Mouse (Mus musculus) brain, embryonic 14.5 days (tissue): ENCODE results near the gene Snta1.

Source experiments
- CTCF ChIP-seq: fragments of 200-500 bp; IDR thresholded peaks from 2 replicates; pipeline ENCODE4 v1.5.1; 2012; ENCODE audit warnings: inconsistent platforms, mild to moderate bottlenecking, moderate library complexity, borderline replicate concordance; ENCODE audit not compliant: insufficient read depth, insufficient read length; ENCODE audit errors: extremely low read depth
- POLR2A ChIP-seq: fragments of 200-500 bp; IDR thresholded peaks from 2 replicates; pipeline ENCODE4 v1.6.1; 2012; ENCODE audit warnings: mild to moderate bottlenecking, inconsistent platforms, borderline replicate concordance; ENCODE audit not compliant: poor library complexity, insufficient read depth, insufficient read length, severe bottlenecking; ENCODE audit errors: extremely low read depth

GRCm38 (mm10) chr2:154374807-154375601 is 32.9 kb downstream of the Snta1 start:
- no peak for TF ChIP-seq POLR2A
- no peak for TF ChIP-seq CTCF
